Mouse (Mus musculus): Measurements from ENCODE around the gene Mxi1. TPM values are rescaled to one million over a fixed set of nuclear protein-coding genes. Genes with fewer than 3 reads are reported as not detected.
"Not testable (repeated sequence)": the region's sequence is repeated elsewhere in the genome, so short reads cannot be mapped to it uniquely, and the experiment has no call there.

Mxi1 gene
- polyA plus RNA-seq, 1 experiment = 21.5 TPM

DNA sequence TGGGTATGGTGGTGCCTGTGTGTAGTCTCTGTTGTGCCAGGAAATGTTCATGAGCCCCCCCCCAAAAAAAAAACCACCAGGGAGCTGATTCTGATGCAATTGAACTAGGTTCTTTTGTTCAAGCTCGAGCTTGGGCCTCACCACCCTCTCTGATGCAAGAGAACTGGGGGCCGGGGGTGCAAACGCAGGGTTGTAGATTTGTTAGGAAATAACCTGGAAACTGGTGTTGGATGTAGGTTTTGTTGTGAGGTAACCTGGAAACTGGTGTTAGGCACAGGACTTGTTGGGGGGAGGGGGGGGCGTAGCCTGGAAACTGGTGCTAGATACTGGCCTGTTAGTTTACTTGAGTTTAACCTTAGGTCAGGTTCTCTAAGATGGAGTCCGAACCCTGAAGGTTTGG is 81.5 kb downstream of the Mxi1 start:
- 74% methylated on average over 5 of the region's 5 CpGs for WGBS
- TF ChIP-seq CTCF (IDR thresholded peaks at IDR 0.05; ENCODE audit: insufficient read depth, low read length) (no peak), POLR2A (IDR thresholded peaks at IDR 0.05; ENCODE audit: borderline replicate concordance, extremely low read depth, low read depth, low read length) (no peak)
- H3K4me3 ChIP-seq (replicated peaks; ENCODE audit: extremely low read depth, low read depth, low read length) = no peak overlapping the region

DNA sequence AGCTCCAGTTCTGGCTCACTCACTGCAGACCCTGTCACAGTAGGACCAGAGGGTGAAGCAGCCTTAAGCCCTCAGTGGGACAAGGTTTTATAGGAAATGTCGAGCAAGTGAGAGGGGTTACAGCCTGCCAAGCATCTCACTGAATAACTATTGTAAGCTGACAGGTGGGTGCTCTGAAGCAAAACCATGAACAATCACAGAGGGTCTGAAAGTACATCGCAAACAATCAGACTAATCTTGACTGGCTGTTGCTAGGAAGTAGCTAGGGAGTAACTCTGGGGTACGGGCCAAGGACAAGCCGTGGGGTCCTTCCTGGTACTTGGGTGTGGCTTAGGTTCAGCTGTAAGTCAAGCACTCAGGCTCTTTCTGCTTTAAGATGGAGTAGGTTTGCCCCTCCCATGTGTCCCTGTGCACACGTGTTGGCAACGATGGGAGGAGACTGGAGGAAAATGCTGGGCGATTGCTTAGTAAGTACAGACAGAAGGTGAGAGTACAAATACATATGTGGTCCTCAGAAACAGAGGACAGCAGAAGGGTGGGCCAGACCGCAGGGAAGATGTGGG is 82.5 kb downstream of the Mxi1 start:
- TF ChIP-seq POLR2A (IDR thresholded peaks at IDR 0.05; ENCODE audit: borderline replicate concordance, extremely low read depth, low read depth, low read length) (no peak), CTCF (IDR thresholded peaks at IDR 0.05; ENCODE audit: insufficient read depth, low read length) (no peak)
- peaks cover 8% of the 10 kb centered on the region for H3K4me1 ChIP-seq (ENCODE audit: control insufficient read depth, insufficient read depth, low read length)
- H3K4me3 ChIP-seq (replicated peaks; ENCODE audit: extremely low read depth, low read depth, low read length) = no peak overlapping the region
- 43% methylated on average over 8 of the region's 8 CpGs for WGBS
- DNase-seq = no peak

More for the DNA sequence above, 81.5 kb downstream of the Mxi1 start:
- peaks cover 9% of the 10 kb centered on the region for H3K4me1 ChIP-seq (ENCODE audit: control insufficient read depth, insufficient read depth, low read length)
- DNase-seq = no peak

GRCm38 (mm10) chr19:53393646-53394045 is 83.3 kb downstream of the Mxi1 start:
- TF ChIP-seq CTCF (IDR thresholded peaks at IDR 0.05; ENCODE audit: insufficient read depth, low read length) (no peak), POLR2A (IDR thresholded peaks at IDR 0.05; ENCODE audit: borderline replicate concordance, extremely low read depth, low read depth, low read length) (no peak)
- Histone ChIP-seq H3K4me1 (ENCODE audit: control insufficient read depth, insufficient read depth, low read length) (peaks cover 8% of the 10 kb centered on the region), H3K4me3 (replicated peaks; ENCODE audit: extremely low read depth, low read depth, low read length) (no peak overlapping the region)
- DNase-seq = no peak

- peak; percentile 24 for DNase-seq
- H3K4me1 ChIP-seq (ENCODE audit: control insufficient read depth, insufficient read depth, low read length) = peaks cover 4% of the 10 kb centered on the region
- no peak overlapping the region for H3K4me3 ChIP-seq (replicated peaks; ENCODE audit: extremely low read depth, low read depth, low read length)
- no peak for TF ChIP-seq POLR2A (IDR thresholded peaks at IDR 0.05; ENCODE audit: borderline replicate concordance, extremely low read depth, low read depth, low read length)
- no peak for TF ChIP-seq CTCF (IDR thresholded peaks at IDR 0.05; ENCODE audit: insufficient read depth, low read length)
- 3% methylated on average over 7 of the region's 7 CpGs for WGBS
These were observed 84.2 kb downstream of the Mxi1 start for GRCm38 (mm10) chr19:53394552-53394951.

DNA sequence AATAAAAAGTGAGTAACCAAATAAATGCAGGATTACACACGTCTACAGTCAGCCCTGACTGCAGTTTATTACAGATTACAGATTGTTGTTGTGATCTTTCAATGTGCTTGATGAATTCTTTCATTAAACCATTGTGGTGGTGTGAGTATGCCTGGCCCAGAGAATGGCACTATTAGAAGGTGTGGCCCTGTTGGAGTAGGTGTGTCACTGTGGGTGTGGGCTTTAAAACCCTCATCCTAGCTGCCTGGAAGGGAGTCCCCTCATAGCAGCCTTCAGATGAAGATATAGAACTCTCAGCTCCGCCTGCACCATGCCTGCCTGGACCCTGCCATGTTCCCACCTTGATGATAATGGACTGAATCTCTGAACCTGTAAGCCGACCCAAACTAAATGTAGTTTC is 84.6 kb downstream of the Mxi1 start:
- H3K4me3 ChIP-seq (replicated peaks; ENCODE audit: extremely low read depth, low read depth, low read length); DNase-seq; H3K4me1 ChIP-seq (ENCODE audit: control insufficient read depth, insufficient read depth, low read length): not testable (repeated sequence)
- 57% methylated on average over 3 of the region's 3 CpGs for WGBS

GRCm38 (mm10) chr19:53395805-53396204 is 85.5 kb downstream of the Mxi1 start:
- WGBS = 56% methylated on average over 5 of the region's 5 CpGs
- not testable (repeated sequence) for H3K4me3 ChIP-seq (replicated peaks; ENCODE audit: extremely low read depth, low read depth, low read length)

DNA sequence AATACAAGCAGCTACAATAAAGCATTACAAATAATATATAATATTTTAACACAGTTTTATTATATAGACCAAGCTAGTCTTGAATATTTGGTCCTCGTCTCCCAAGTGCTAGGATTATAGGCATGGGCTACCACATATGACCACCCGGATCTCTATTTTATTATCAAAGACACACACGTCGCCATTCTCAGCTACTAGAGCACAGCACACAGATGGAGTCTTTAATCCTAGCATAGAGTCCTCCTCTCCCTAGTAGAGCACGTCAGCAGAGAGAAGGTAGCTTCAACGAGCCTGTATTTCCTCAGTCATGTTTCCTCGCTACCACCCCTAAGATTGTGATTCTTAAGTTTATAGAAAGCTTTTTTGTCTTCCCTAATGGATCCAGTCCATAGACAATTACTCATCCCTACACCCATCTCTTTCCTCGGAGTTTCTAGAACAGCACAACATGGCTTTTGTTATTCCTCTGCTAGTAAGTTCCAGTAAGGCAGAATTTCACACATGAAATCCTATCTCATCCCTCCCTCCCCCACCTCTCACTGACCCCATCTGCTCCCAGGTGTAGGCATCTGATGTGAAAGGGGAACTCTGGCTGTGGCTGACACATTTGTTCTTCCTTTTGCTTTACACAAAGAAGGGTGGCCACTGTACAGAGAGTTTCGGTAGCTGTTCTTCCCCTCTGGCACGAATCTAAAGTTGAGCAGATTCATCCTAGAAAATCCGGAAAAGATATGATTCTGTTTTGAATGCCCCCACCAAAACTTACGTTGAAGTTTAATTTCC is 87.3 kb downstream of the Mxi1 start:
- DNase-seq = no peak
- H3K4me3 ChIP-seq (replicated peaks; ENCODE audit: extremely low read depth, low read depth, low read length) = no peak overlapping the region
- WGBS = 75% methylated on average over 12 of the region's 12 CpGs
- no peak for TF ChIP-seq CTCF (IDR thresholded peaks at IDR 0.05; ENCODE audit: insufficient read depth, low read length)
- TF ChIP-seq POLR2A (IDR thresholded peaks at IDR 0.05; ENCODE audit: borderline replicate concordance, extremely low read depth, low read depth, low read length) = no peak
- no peaks in the 10 kb centered on the region for H3K4me1 ChIP-seq (ENCODE audit: control insufficient read depth, insufficient read depth, low read length)

More at GRCm38 (mm10) chr19:53395805-53396204, 85.5 kb downstream of the Mxi1 start:
- not testable (repeated sequence) for DNase-seq; H3K4me1 ChIP-seq (ENCODE audit: control insufficient read depth, insufficient read depth, low read length)

DNA sequence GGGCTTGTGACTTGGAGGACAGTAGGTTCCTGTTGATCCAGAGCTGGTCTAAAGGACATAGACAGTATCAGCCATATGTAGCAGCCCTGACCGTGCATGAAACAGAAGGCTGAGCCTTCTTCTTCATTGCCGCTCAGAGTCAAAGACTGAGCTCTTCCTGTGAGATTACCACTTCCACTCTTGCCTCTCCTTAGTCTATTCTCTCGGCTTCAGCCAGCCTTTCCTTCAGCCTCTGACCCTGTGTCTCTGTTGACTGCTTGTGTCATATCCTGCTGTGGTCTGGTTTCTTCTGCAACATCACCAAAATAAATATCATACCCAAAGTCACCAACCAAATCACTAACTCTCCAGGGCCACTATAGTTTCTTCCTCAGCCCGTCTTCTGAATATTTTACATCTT is 88.9 kb downstream of the Mxi1 start:
- H3K4me1 ChIP-seq (ENCODE audit: control insufficient read depth, insufficient read depth, low read length) = no peaks in the 10 kb centered on the region
- DNase-seq = no peak
- 63% methylated on average over 4 of the region's 4 CpGs for WGBS
- H3K4me3 ChIP-seq (replicated peaks; ENCODE audit: extremely low read depth, low read depth, low read length) = no peak overlapping the region
- TF ChIP-seq CTCF (IDR thresholded peaks at IDR 0.05; ENCODE audit: insufficient read depth, low read length) (no peak), POLR2A (IDR thresholded peaks at IDR 0.05; ENCODE audit: borderline replicate concordance, extremely low read depth, low read depth, low read length) (no peak)

- Histone ChIP-seq H3K4me1 (ENCODE audit: control insufficient read depth, insufficient read depth, low read length) (no peaks in the 10 kb centered on the region), H3K4me3 (replicated peaks; ENCODE audit: extremely low read depth, low read depth, low read length) (no peak overlapping the region)
- TF ChIP-seq CTCF (IDR thresholded peaks at IDR 0.05; ENCODE audit: insufficient read depth, low read length) (no peak), POLR2A (IDR thresholded peaks at IDR 0.05; ENCODE audit: borderline replicate concordance, extremely low read depth, low read depth, low read length) (no peak)
- DNase-seq = no peak
- 69% methylated on average over 16 of the region's 16 CpGs for WGBS
These were observed 90.2 kb downstream of the Mxi1 start for GRCm38 (mm10) chr19:53400332-53401110.

All from lung, adult 2 months (tissue).